Mouse (Mus musculus): Measurements from ENCODE around the gene Os9.
"Not testable (repeated sequence)": the region's sequence is repeated elsewhere in the genome, so short reads cannot be mapped to it uniquely, and the experiment has no call there.

DNA sequence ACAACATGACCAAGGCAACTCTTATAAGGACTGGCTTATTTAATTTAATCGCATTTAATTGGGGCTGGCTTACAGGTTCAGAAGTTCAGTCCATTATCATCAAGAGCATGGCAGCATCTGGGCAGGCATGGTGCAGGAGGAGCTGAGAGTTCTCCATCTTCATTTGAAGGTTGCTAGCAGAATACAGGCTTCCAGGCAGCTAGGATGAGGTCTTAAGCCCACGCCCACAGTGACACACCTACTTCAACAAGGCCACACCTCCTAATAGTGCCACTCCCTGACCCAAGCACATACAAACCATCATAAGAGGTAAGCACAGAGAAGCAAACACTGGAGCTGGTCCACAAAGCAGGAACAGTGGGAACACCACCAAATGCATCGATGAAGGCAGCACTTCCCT is 30.3 kb upstream of the Os9 start:
- not testable (repeated sequence) for TF ChIP-seq POLR2AphosphoS5 (IDR thresholded peaks at IDR 0.05; ENCODE audit: borderline replicate concordance, low read depth, low read length); ZMIZ1 (IDR thresholded peaks at IDR 0.05; ENCODE audit: low read depth, low read length); CTCF (IDR thresholded peaks at IDR 0.05 in 2 of 3, conservative IDR thresholded peaks at IDR 0.05 in 1 of 3; ENCODE audit: control insufficient read depth in 1 of 3, insufficient read depth in 1 of 3, low read depth in 2 of 3, low read length in 3 of 3, poor library complexity in 1 of 3, severe bottlenecking in 1 of 3); TAL1 (IDR thresholded peaks at IDR 0.05; ENCODE audit: low read length); HCFC1 (IDR thresholded peaks at IDR 0.05; ENCODE audit: low read depth, low read length); BHLHE40 (IDR thresholded peaks at IDR 0.05; ENCODE audit: borderline replicate concordance, low read depth, low read length); CHD1 (IDR thresholded peaks at IDR 0.05; ENCODE audit: low read depth, low read length); RAD21 (IDR thresholded peaks at IDR 0.05; ENCODE audit: low read depth, low read length); TCF12 (IDR thresholded peaks at IDR 0.05; ENCODE audit: low read depth, low read length); POLR2A (IDR thresholded peaks at IDR 0.05; ENCODE audit: control insufficient read depth in 1 of 2, insufficient read depth in 1 of 2, low read depth in 1 of 2, low read length in 2 of 2, poor library complexity in 1 of 2); GATA1 (IDR thresholded peaks at IDR 0.05; ENCODE audit: low read depth, low read length); USF2 (IDR thresholded peaks at IDR 0.05; ENCODE audit: borderline replicate concordance in 1 of 2, insufficient read depth in 1 of 2, low read depth in 1 of 2, low read length in 2 of 2); CHD2 (IDR thresholded peaks at IDR 0.05; ENCODE audit: low read length)

Measured in MEL (cell line).